Mouse (Mus musculus) frontal cortex, adult (tissue): ENCODE data around the gene Cacna1a.
"Not testable (repeated sequence)": the region's sequence is repeated elsewhere in the genome, so short reads cannot be mapped to it uniquely, and the experiment has no call there.

Experiments
- ATAC-seq: cut with Nextera tagmentation; 2 replicates; pipeline ENCODE4 v1.9.2; 2017; ENCODE audit warnings: mild to moderate bottlenecking, moderate library complexity, mixed read lengths; ENCODE audit not compliant: low TSS enrichment

Cacna1a gene

DNA sequence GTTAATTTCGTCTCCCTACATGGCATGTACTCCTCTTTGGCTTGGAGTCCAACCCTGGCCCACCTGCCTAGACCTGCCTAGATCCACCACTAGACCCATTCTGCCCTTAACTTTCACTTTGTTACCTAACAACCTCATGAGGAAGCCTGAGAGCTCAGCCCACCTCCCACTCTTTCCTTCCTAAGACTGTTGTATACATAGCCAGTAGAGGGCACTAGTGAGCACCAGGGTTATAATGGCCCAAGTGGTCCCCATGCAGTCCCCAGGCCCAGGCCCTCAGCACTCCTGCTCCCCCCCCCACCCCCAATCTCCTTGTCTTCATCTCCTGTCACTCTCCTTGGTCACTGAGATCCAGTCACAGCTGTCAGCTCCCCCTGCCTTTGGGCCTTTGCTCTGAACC lies 86.2 kb downstream of the Cacna1a start:
- ATAC-seq: no peak

DNA sequence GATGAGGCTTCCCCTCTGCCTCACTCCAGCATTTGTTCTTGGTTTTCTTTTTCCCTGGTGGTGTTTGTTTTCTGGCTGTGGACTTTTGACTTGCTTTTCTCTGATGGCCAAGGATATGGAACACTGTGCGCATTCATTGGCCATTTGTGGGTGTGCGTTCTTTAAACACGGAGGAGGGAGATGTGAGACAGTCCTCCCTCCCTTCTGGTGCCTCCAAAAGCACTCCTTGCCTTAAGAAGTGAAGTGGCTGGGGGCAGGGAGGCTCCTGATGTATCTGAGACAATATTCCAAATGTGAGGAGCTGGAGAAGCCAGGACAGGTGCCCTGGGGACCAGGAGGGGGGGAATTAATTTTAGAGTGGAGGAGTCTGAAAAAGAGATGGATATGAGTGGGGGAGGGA lies 89.1 kb downstream of the Cacna1a start:
- ATAC-seq: peak; percentile 71

DNA sequence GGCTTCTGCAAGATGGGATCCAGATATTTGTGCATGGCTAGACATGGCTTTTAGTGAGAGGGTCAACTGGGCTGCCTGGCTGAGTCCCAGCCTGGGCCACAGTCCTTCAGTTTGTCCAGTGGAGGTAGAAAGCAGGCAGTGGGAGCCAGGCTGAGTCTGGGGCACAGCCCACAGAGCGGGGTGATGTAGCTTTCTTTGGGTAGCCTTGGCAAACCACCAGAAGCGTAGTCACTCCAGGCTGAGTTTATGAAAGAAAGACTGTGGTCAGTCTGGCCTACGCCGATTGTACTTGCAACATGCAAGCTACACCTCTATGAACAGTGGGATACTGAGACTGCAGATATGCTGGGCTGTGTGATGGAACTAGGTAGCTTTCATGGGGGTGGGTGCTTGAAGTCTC lies 94.8 kb downstream of the Cacna1a start:
- 0 out of 2 replicates have a peak, but pooled peaks have one; percentile 10 for ATAC-seq

DNA sequence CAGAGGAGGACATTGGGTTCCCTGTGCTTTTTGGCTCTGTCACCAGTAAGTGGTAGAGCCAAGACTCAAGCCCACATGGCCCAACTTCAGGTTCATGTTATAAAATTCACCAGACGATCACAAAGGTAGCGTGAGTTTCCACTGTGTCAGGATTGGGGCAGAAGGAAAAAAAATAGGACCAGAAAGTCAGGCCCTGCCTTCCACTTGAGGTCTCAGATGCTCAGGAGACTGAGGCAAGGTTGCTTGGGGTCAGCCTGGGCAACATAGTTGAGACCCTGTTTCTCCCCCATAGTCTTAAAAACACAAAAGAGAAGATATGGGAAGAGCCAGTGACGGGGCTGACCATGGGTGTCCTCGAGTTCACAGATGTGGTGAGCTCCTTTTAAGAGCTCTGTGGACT lies 97.1 kb downstream of the Cacna1a start:
- 0 out of 2 replicates have a peak, but pooled peaks have one; percentile 1 for ATAC-seq

DNA sequence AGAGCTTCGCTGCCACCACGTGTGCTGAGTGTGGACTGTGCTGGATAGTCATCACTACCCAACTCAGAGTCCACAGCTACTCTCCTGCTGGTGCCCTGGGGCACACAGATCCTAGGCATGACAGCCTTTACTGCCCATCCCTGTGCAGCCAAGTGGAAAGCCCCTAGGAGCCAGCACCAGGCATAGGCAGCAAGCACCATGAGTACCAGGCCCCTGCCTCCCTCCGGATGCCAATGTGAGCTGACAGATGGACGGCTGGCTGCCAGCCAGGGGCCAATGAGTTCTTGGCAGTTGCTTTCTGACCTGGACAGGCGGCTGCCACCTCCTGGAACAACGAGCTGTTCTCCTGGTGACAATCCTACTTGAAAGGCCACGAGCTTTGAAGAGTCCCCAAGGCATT lies 97.6 kb downstream of the Cacna1a start:
- ATAC-seq: 0 out of 2 replicates have a peak, but pooled peaks have one; percentile 4

DNA sequence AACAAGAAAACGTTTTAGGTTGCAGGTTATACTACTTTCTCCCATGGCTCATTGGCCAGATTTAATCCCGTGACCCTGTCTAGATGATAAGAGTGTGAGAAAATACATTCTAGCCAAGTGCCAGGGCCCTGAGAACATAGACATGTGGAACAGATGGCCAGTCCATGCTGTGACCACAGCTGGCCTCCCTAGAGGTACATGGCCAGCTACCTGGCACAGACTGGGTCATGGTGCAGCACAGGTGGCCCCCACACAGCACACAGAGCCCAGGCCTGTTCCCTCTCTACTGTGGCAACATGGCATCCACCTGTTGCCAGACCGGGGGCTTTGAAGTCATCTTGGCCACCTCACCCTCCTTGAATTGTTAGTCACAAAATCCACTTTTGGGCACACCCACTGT lies 101.0 kb downstream of the Cacna1a start:
- no peak for ATAC-seq

DNA sequence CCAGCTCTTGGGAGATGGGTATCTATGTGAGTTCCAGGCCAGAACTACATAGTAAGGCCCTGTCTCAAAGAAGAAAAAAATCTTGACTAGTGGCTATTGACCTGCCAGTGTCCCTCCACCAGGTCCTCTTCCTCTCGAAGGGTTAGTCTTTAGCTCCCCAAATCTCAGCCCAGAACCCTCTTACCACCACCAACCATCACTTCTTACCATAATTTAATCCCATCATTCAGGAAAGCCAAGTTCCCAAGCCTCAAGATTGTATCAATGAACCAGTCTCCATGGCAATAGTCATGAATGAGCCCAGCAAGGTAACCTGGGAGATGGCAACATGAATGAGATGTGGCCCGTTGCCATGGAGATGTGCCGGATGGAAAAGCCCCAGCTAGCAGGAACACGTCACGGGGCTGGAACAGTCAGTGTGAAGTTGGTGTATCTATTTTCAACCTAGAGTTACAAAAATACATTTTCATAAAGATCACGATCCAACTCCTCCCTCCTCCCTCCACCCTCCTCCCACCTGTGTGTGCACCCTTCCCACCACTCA lies 106.4 kb downstream of the Cacna1a start:
- ATAC-seq: peak; percentile 83

DNA sequence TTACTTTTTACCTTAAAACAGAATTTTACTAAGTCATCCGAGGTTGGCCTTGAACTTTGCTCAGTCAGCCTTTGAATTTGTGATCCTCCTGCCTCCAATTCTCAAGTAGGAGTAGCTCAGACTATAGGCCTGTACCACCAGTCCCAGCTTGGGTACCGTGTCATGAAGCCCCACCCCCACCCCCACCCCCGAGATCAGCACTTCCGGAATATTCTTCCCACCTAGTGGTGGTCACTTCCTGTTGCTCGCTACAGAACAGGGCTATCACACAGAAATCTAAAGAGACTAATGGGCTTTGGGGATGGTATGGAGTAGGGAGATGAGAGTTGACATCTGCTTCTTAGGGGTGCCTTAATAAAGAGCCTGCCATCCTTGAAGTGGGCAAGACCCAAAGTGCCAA lies 112.9 kb downstream of the Cacna1a start:
- ATAC-seq: no peak

DNA sequence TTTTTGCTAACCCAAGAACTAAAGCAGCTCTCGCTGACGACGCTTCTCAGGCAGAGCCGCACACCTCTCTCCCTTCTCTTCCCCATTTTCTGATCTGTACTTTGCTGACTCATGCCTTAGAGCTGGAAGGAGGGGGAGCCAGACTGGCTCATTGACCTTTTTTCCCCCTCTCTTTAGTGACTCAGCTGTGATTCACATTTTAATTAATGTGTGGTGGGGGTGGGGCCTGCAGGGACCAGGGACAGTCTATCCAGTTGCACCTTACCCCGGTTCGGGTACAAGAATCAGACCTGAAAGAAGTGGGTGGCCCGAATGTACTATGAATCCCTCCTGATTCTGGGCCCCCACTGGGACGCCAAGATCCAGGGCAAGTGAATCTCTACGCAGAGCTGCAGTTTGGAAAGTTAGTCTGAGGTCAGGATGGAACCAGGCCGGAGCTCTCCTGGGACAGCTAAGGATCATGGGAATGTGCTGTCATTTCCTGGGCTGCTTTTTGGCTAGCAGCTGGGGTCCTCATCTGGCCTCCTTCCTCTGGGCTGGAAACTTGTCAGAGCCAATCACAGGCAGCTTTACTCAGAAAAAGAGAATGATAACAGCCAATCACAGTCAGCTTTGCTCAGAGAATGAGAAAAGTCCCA lies 113.5 kb downstream of the Cacna1a start:
- peak; percentile 45 for ATAC-seq

DNA sequence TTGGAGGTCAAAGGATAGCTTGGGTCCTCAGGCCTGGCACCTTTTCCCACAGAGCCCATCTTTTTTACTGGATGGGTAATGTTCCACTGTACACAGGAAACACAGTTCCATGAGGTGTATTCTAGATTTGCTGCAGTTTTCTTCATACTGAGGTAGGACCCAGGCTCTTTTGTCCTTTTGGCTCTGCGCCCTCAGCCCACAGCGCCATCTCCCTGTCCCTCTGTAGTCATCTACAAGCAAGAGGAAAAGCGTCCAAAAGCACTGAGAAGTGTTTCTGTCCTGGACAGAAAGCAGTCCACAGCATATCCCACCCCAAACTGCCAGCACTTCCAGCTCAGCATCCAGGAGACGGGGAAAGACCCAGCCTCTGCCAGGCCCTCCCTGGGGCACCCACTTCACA lies 114.4 kb downstream of the Cacna1a start:
- no peak for ATAC-seq

DNA sequence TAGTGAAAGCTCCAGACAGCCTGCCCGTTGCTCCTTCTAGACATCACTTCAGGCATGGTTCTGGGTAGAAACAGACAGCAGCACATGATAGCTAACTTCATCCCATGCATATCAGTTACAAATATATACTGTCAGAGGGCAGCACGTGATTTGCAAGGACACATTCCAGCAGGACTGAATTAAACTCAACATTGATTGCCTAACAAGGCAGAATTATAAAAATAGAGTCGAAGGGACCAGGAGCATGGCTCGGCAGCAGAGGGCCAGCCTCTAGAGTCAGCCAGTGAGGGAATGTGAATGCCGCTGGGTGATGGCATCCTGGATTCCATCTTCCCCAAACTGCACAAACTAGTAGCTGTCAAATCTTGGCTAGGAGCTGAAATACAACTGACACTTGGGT lies 119.0 kb downstream of the Cacna1a start:
- no peak for ATAC-seq

DNA sequence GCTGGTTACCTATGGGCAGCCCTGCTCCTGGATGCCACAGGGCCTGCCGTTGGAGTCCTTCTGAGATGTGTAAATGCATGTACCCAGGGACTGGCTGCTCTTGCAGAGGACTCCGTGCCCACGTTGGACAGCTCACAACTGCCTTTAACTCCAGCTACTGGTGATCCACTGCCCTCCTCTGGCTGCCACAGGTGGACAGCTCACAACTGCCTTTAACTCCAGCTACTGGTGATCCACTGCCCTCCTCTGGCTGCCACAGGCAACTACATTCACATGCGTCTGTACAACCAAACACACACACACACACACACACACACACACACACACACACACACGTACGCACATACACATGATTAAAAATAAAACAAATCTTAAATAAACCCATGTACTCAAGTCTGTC lies 121.5 kb downstream of the Cacna1a start:
- ATAC-seq: not testable (repeated sequence)

DNA sequence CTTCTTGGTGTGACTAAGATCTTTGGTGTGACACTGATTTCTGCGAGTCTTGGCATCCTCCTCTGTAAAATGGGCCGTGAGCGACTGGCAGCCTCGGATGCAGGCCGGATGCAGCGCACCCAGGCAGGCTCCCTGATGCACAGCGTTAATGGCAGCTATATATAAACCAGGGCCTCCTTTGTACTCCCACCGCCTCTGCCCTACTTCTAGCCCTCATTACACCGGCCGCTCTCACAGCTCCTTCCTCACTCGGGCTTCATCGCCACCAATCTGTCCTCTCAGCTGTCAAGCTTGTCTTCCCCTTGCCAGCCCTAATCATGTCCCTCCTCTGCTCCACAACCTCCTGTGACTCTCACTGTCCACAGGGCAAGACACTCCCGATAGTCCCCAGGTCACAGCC lies 123.4 kb downstream of the Cacna1a start:
- ATAC-seq: peak; percentile 51

DNA sequence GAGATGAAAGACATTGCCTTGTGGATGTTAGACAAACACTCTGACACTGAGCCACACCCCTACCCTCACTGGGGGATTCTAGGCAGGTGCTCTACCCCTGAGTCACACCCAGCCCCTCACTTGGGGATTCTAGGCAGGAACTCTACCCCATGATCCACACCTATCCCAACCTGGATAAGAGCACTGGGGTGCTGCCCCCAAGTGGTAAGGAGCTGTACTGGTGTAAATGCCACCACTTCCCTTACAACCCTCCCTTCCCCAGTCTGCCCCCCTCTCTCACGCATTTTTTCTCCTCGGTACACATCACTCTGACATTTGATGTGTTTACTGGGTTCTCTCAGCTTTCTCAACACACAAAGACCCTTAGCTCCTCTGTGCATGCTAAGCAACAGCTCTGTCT lies 125.5 kb downstream of the Cacna1a start:
- peak; percentile 55; the same call in 1 of the 2 replicates for ATAC-seq

DNA sequence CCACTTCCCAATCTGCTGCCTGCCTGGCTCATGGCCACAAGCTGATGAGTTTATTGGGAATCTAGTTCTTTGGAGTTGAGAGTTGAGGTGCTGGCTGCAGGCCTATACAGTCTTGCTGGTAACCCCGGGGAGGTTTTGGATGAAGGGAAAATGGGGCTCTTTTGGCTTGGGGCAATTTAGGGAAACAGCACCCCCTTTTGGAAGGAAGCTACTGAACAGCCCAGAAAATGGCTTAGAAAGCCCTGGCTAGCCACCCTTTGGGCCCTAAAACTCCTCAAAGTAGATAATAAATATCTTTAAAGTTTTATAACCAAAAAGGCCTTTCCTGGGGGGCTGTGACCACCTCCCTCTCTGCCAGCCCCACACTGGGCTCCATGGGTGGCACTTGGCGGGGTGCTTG lies 129.9 kb downstream of the Cacna1a start:
- no peak for ATAC-seq

DNA sequence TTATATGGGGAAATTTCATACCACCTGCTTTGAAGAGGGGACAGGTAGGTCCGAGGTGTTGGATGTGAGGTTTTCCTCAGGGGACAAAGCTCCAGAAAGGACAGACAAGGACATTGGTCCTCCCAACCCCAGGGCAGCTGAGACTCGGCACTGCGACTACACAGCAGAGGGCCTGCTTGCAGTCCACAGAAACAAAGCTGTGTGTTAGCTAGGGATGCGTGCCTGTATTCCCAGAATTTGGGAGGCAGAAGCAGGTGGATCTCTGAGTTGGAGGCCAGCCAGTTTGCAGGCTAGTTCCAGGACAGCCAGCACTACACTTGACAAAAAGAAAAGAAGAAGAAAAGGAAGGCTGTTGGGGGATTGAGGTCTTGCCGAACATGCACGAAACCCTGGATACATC lies 130.5 kb downstream of the Cacna1a start:
- ATAC-seq: no peak

DNA sequence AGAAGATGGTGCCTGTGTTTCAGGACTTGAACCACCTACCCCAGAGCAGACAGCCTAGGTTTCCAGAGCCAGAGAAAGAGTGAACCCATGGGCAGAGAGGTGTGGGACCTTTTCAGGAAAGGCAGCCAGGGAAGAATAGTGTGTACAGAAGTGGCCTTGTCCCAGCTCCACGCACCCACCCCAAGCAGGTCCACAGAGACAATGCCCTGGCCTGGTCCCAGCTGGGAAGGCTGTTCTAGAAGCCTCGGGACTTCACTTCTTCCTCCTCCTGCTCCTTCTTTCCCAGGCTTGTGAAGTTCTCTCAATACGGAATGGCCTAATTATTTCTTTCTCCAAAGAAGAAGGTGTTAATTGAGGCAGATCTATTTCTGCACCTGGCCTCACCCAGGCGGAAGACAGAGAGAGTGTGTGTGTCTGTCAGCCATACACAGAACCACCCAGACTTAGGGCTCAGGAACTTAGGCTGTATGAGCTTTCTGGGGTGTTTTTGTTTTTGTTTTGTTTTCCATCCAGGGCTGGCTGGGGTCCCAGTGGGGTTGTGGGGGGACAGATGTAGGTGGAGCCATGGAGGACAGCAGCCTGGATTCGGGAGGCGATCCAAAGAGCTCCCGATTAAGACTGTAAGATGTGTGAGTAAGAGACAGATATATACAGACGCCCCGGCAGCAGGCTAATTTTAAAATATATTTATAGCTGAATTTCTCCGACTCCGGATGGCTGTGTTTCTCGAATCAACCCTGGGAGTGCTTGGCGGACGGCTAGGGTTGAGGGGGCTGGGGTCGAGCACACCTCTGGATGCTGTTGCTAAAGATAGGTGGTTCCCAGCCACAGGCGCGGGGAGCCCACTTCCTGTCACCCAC lies 131.8 kb downstream of the Cacna1a start:
- peak; percentile 69 for ATAC-seq

DNA sequence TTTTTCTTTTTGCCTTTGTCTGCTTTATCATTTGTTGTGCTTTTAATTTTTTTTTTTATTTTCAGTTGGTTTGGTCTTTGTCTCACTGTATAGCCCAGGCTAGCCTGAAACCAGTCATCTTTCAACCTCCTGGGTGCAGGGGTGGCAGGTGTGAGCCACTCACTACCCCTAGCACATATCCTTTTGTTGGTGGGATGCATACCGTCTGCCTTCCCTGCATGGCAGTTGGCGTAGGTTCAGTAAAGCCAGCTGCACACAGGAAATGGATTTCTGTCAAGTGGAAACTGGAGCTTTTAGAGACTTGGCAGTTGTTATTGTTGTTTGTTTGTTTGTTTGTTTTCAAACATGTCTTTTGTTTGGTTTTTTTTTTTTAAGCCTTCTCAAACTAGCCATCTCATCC lies 132.8 kb downstream of the Cacna1a start:
- ATAC-seq: no peak

DNA sequence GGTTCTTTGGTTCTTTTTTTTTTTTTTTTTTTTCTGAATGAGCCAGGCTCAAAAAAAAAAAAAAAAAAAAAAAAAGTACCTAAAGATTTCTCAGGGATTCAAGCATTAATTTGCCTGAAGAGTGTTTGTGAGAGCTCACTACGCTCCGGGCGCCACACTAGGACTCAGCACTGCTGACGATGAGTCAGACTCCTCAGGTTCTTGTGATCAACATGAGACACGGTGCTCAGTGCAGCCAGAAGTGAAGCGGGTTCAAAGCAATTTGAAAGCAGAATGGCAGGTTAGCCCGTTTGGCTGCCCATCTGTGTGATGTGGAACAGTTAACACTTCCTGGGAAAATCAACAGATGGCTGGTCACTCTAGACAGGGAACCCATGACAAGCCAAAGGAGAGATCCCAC lies 139.8 kb downstream of the Cacna1a start:
- ATAC-seq: peak; percentile 51; the same call in 1 of the 2 replicates

DNA sequence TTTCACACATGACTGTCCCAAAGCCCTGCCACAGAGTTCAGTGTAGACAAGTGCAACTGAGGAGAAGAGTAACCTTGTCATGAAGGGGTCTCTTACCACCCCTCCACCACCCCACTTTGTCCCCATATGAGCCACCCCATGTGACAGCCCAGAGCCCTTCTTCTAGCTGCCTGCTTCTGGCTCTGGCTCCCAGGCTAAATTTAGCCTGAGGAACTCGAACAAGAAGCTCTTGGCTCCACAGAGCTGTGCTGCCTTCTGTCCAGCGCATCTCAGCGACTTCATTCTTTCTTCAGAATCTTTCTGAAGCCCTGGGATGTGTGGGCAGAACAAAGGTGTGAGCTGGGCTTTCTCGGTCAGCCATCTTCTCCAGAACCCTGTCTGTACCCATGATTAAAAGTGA lies 141.3 kb downstream of the Cacna1a start:
- ATAC-seq: peak; percentile 82

DNA sequence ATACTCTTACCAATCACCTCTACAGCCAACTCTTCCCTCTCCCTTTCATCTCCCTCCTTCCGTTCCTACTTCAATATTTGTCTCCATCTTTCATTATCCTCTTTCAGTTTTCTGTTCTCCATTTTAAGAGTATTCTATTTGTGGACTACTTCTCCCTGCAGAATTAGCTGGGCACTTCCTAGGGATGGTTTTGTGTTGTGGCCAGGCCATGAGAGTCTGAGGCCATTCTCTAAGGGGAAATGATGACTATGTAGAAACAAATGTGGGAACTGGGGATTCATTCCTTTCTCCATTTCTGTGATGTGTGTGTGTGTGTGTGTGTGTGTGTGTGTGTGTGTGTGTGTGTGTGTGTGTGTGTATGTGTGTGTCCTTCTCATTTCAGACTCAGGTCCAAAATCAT lies 144.5 kb downstream of the Cacna1a start:
- ATAC-seq: no peak

DNA sequence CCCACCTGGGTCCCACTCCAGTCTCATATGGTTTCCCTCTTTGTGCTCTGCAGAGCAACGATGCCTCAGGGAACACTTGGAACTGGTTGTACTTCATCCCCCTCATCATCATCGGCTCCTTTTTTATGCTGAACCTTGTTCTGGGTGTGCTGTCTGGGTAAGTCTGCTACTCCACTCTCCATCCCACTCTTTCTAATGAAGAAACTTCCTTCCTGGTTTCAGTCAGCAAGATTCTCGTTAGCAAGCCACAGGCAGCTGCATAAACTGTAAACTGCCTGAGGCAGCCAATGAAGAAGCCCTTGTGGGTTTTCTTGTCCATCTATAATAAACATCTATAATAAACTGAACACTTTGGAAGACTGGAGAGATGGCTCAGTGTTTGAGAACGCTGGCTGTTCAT lies 145.1 kb downstream of the Cacna1a start:
- no peak for ATAC-seq

DNA sequence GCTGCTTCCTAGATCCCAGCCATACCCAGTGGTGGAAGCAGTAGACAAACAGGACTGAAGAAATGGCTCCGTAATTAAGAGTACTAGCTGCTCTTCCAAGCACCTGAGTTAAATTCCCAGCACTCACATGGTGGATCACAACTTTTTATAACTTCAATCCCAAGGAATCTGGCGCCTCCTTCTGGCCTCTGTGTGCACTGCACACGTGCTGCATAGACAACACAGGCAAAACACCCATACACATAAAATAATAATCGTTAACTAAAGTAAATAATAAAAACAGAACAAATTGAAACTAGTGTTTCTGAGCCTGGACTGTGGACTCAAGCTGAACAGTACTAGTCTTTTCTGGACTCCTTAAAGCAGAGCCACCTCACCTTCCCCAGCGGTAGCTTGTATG lies 148.7 kb downstream of the Cacna1a start:
- ATAC-seq: no peak
